Comparison of ENCODE assay signal across 15 mouse cellular contexts in the genomic region with DNA sequence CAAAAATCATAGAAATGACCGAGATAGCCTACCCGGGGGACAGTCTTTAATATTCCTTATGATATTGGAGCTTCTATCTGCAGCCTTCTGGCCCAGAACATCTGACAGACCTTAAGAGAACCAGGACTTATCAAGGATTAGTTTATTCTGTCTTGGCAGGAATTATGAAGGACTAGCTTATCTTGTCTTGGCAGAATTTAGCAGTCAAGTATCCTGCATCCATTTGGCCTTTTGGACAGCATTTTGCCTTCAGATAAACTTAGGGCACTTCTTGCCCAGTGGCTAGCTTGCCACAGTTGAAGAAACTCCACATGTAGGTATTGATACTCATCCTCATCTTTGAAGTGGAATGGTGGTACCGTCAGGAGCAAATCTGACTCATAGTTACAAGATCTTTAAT.
"Had no signal": no experiment of that assay in that cellular context is flagged by ENCODE, and none has a peak within 500 bp of the region (broad histone marks: within the 10 kb centered on the region; RNA-seq: fewer than 3 reads in every experiment).

No protein-coding gene starts in this region.

- DNase-seq: liver, postnatal 0 days; lung, adult 2 months; lung, postnatal 14 days; lung, postnatal 36 days; midbrain, embryonic 14.5 days; retina, postnatal 1 day; right cerebral cortex, adult 18-20 months; right cerebral cortex, postnatal 25 days; right cerebral cortex, postnatal 4 days; spleen, adult 18-20 months; thymus, adult 18-20 months; thymus, postnatal 14 days; thymus, postnatal 4 days had no signal

- ATAC-seq: liver, postnatal 0 days; lung, postnatal 0 days; midbrain, embryonic 16.5 days had no signal
